Mouse (Mus musculus) stomach, postnatal 0 days (tissue): Measurements from ENCODE around the gene Coq5.

Source experiments
- CTCF ChIP-seq: IDR thresholded peaks from 2 replicates; pipeline ENCODE4 v1.5.1; 2016; ENCODE audit warnings: antibody characterized with exemption, low read depth, mild to moderate bottlenecking, moderate library complexity
- EP300 ChIP-seq: optimal IDR thresholded peaks from 2 replicates; pipeline ENCODE3; 2016; ENCODE audit warnings: antibody characterized with exemption

DNA sequence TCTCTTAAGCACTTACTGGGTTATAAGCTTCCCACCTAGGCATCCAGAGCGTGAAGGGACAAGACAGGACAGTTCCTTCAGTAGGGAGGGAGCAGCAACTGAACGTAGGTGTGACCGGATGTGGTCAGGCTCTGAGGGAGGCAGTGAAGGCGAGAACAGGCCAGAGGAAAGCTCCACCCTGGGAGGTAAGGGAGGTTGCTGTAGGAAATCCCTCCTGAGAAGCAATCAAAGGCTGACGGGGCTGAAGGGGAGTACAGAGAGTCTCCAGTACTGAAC, 34.1 kb downstream of the Coq5 start:
- TF ChIP-seq CTCF (no peak), EP300 (no peak)
